In genomic region chr2:108622367-108623162, GRCm38 (mm10) we compare ENCODE assay signal across 11 mouse cellular contexts.
A peak's percentile ranks its signal among the peaks of the same experiment; 100 is the strongest.
DNase-seq lines count a peak whose midpoint lies in the region; ATAC-seq and TF ChIP-seq lines count a peak whose summit lies in the region.
"Had no signal": no experiment of that assay in that cellular context is flagged by ENCODE, and none has a peak within 500 bp of the region (broad histone marks: within the 10 kb centered on the region; RNA-seq: fewer than 3 reads in every experiment).

No protein-coding gene starts in this region.

- peaks cover 7% of the 10 kb centered on the region; the same call in 1 of the 2 replicates for H3K4me1 ChIP-seq in intestine, embryonic 14.5 days (replicated peaks; ENCODE audit: control insufficient read depth, insufficient read depth, low read length)
- H3K4me1 ChIP-seq in intestine, postnatal 0 days (replicated peaks; ENCODE audit: control insufficient read depth, insufficient read depth, low read length): no peaks in the 10 kb centered on the region
- H3K4me1 ChIP-seq in lung, embryonic 16.5 days (replicated peaks; ENCODE audit: control insufficient read depth, insufficient read depth, low read length): peaks cover 5% of the 10 kb centered on the region
- H3K4me1 ChIP-seq in forebrain, embryonic 13.5 days: no peaks in the 10 kb centered on the region
- H3K4me1 ChIP-seq: embryonic facial prominence, embryonic 12.5 days; liver, embryonic 15.5 days had no signal

- 32% methylated on average over 4 of the region's 4 CpGs for WGBS in intestine, embryonic 14.5 days
- WGBS in intestine, postnatal 0 days: 41% methylated on average over 4 of the region's 4 CpGs
- WGBS in lung, embryonic 16.5 days: 16% methylated on average over 4 of the region's 4 CpGs
- 75% methylated on average over 4 of the region's 4 CpGs for WGBS in forebrain, embryonic 13.5 days

- H3K9me3 ChIP-seq in intestine, embryonic 14.5 days (ENCODE audit: control insufficient read depth, low read length): no peaks in the 10 kb centered on the region
- H3K9me3 ChIP-seq in intestine, postnatal 0 days (ENCODE audit: control insufficient read depth): no peaks in the 10 kb centered on the region
- H3K9me3 ChIP-seq in lung, embryonic 16.5 days (ENCODE audit: control insufficient read depth, low read length): no peaks in the 10 kb centered on the region
- H3K9me3 ChIP-seq in forebrain, embryonic 13.5 days (replicated peaks): no peaks in the 10 kb centered on the region
- H3K9me3 ChIP-seq: embryonic facial prominence, embryonic 12.5 days; liver, embryonic 15.5 days had no signal

- no peak for DNase-seq in intestine, embryonic 14.5 days (ENCODE audit: low spot score)
- DNase-seq in 3134 (ENCODE audit: extremely low read depth, insufficient read length, low spot score): peak; percentile 14
- DNase-seq in Muller cell, postnatal 12 days (ENCODE audit: inconsistent ontology term): peak; percentile 76
- DNase-seq in right cerebral cortex, postnatal 10 days (ENCODE audit: low spot score in 2 of 2): no peak
- no peak for DNase-seq in left cerebral cortex, adult 18-20 months (ENCODE audit: low spot score in 2 of 2)
- DNase-seq: kidney, postnatal 36 days had no signal

- ATAC-seq in intestine, embryonic 14.5 days (replicated peaks; ENCODE audit: low FRiP score, low TSS enrichment, low read depth): peak; percentile 66; the same call in 1 of the 2 replicates
- ATAC-seq in intestine, postnatal 0 days: no peak
- peak; percentile 92 for ATAC-seq in lung, embryonic 16.5 days (ENCODE audit: low read depth)
- ATAC-seq in forebrain, embryonic 13.5 days: no peak

- no peak for TF ChIP-seq CTCF in intestine, postnatal 0 days (IDR thresholded peaks at IDR 0.05; ENCODE audit: low read depth)

- no peaks in the 10 kb centered on the region for H3K36me3 ChIP-seq in intestine, embryonic 14.5 days (ENCODE audit: control insufficient read depth, insufficient read depth, low read length)
- H3K36me3 ChIP-seq in intestine, postnatal 0 days (ENCODE audit: control insufficient read depth, insufficient read depth): no peaks in the 10 kb centered on the region
- no peaks in the 10 kb centered on the region for H3K36me3 ChIP-seq in lung, embryonic 16.5 days (ENCODE audit: control insufficient read depth, insufficient read depth, low read length)
- H3K36me3 ChIP-seq in forebrain, embryonic 13.5 days (ENCODE audit: poor library complexity, severe bottlenecking): no peaks in the 10 kb centered on the region
- H3K36me3 ChIP-seq: embryonic facial prominence, embryonic 12.5 days; liver, embryonic 15.5 days had no signal

- no peak overlapping the region for H3K9ac ChIP-seq in intestine, embryonic 14.5 days (ENCODE audit: low read length)
- H3K9ac ChIP-seq in intestine, postnatal 0 days (ENCODE audit: low read depth, low read length): no peak overlapping the region
- H3K9ac ChIP-seq in lung, embryonic 16.5 days (ENCODE audit: low read length): no peak overlapping the region
- no peak overlapping the region for H3K9ac ChIP-seq in forebrain, embryonic 13.5 days
- H3K9ac ChIP-seq: embryonic facial prominence, embryonic 12.5 days; liver, embryonic 15.5 days had no signal

- H3K4me2 ChIP-seq in intestine, embryonic 14.5 days (ENCODE audit: low read length): 0 out of 2 replicates have a peak overlapping the region, but pooled peaks have one; percentile 4
- no peak overlapping the region for H3K4me2 ChIP-seq in intestine, postnatal 0 days (replicated peaks; ENCODE audit: low read depth)
- no peak overlapping the region for H3K4me2 ChIP-seq in lung, embryonic 16.5 days (ENCODE audit: low read depth, low read length)
- no peak overlapping the region for H3K4me2 ChIP-seq in forebrain, embryonic 13.5 days
- H3K4me2 ChIP-seq: embryonic facial prominence, embryonic 12.5 days; liver, embryonic 15.5 days had no signal

- H3K27me3 ChIP-seq in intestine, embryonic 14.5 days (replicated peaks; ENCODE audit: control insufficient read depth, insufficient read depth, low read length): no peaks in the 10 kb centered on the region
- no peaks in the 10 kb centered on the region for H3K27me3 ChIP-seq in intestine, postnatal 0 days (replicated peaks; ENCODE audit: control insufficient read depth, insufficient read depth, low read length)
- no peaks in the 10 kb centered on the region for H3K27me3 ChIP-seq in lung, embryonic 16.5 days (ENCODE audit: control insufficient read depth, insufficient read depth, low read depth, low read length)
- no peaks in the 10 kb centered on the region for H3K27me3 ChIP-seq in forebrain, embryonic 13.5 days
- H3K27me3 ChIP-seq: embryonic facial prominence, embryonic 12.5 days; liver, embryonic 15.5 days had no signal

- no peak overlapping the region for H3K4me3 ChIP-seq in intestine, embryonic 14.5 days (ENCODE audit: low read depth, low read length)
- H3K4me3 ChIP-seq in intestine, postnatal 0 days (ENCODE audit: low read depth, low read length): no peak overlapping the region
- H3K4me3 ChIP-seq in lung, embryonic 16.5 days (ENCODE audit: low read length): no peak overlapping the region
- H3K4me3 ChIP-seq in forebrain, embryonic 13.5 days: no peak overlapping the region
- H3K4me3 ChIP-seq: embryonic facial prominence, embryonic 12.5 days; liver, embryonic 15.5 days had no signal

- 0 out of 2 replicates have a peak overlapping the region, but pooled peaks have one; percentile 43 for H3K27ac ChIP-seq in intestine, embryonic 14.5 days (ENCODE audit: low read depth)
- H3K27ac ChIP-seq in intestine, postnatal 0 days (ENCODE audit: low read depth, low read length): no peak overlapping the region
- H3K27ac ChIP-seq in lung, embryonic 16.5 days (ENCODE audit: low read length): no peak overlapping the region
- H3K27ac ChIP-seq in forebrain, embryonic 13.5 days: no peak overlapping the region
- H3K27ac ChIP-seq: embryonic facial prominence, embryonic 12.5 days; liver, embryonic 15.5 days had no signal

Comparison
In these comparisons a context has a peak if more than half of its experiments do, and no peak if none do; other contexts are left out.
1. ATAC-seq: peak in intestine, embryonic 14.5 days (single experiment) and lung, embryonic 16.5 days (single experiment); none in intestine, postnatal 0 days (single experiment) and forebrain, embryonic 13.5 days (single experiment).
2. DNase-seq: peak in 3134 (single experiment) and Muller cell, postnatal 12 days (single experiment); none in intestine, embryonic 14.5 days (single experiment), right cerebral cortex, postnatal 10 days (0 of 2) and left cerebral cortex, adult 18-20 months (0 of 2).